Mouse (Mus musculus): Measurements from ENCODE around the gene Vmn2r116.
A peak's percentile ranks its signal among the peaks of the same experiment; 100 is the strongest.
"Not testable (repeated sequence)": the region's sequence is repeated elsewhere in the genome, so short reads cannot be mapped to it uniquely, and the experiment has no call there.

Gene Vmn2r116

DNA sequence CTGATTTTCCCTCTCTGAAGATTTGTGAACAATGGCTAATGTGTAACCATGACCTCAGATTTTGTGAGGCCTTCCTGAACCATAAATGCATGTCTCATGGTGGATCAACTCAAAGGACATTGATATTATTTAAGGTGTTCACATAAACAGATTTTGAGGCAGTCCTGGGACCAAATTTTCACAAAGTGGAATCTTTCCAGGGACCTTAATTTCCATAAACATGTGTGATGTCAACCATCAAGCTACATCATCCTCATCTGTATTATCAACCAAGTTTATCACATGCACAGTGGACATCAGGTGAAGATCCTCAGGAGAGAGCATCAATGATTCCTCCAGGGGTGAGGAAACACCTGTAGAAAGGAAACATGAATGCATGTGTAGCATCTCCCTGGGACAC, at the start of gene Vmn2r116:
Gene Vmn2r116 (plus strand): TSS at position 301 of the 400 bp plus-strand sequence.
- DNase-seq (ENCODE audit: extremely low spot score), result not testable (repeated sequence)

DNA sequence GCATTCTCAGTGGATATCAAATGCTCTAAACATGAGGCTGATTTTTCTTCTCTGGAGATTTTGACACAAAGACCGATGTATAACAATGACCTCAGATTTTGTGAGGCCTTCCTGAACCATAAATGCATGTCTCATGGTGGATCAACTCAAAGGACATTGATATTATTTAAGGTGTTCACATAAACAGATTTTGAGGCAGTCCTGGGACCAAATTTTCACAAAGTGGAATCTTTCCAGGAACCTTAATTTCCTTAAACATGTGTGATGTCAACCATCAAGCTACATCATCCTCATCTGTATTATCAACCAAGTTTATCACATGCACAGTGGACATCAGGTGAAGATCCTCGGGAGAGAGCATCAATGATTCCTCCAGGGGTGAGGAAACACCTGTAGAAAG, 41.0 kb upstream of the Vmn2r116 start, which contains the start of gene Vmn2r115:
Gene Vmn2r115 (plus strand): TSS at position 301 of the 400 bp plus-strand sequence.
- DNase-seq (ENCODE audit: extremely low spot score), result not testable (repeated sequence)

DNA sequence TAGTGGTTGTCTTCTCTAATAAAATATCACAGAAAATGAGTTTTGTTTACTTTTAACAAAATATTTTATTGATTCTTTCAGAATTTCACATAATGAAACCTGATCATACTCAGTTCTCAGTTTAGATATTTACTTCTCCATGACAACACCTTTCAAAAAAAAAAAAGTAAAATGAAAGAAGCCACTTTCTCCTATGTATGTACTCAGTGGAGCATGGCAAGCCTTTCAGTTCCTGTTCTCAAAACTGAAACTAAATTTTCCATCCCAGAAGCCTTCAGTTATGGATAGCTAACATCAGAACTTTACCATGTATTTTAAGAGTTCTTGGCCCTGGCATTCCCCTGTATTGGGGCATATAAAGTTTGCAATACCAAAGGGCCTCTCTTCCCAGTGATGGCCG, 32.8 kb upstream of the Vmn2r116 start:
- no peak for DNase-seq (ENCODE audit: extremely low spot score)

DNA sequence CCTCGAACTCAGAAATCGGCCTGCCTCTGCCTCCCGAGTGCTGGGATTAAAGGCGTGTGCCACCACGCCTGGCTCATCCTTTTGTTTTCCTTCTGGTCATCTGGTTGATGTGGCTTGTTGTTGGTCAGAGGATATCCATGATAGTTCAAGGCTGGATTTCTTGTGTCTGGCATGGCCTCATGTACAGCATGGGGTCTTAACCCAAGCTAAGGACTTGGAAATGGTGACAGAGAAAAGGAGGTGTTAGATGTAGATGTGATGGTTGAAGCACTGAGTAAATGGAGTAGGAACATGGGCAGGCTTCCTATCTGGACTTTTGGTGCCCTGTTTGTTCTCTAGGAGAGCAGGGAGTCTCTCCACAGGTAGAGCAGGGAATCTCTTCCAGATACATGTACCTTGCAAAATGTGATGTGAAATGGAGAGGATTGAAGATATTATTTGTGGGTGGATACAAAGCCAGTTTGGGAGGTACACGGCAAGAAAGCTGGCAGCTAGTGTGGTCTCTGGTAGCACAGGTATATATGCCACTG, 48.8 kb downstream of the Vmn2r116 start:
- DNase-seq (ENCODE audit: extremely low spot score), result peak; percentile 3

Data from embryo, embryonic 9.5 days (tissue).